Mouse (Mus musculus) T-cell, adult 2 months (primary cell): ENCODE measurements around the gene Zbtb21.
"Not testable (repeated sequence)": the region's sequence is repeated elsewhere in the genome, so short reads cannot be mapped to it uniquely, and the experiment has no call there.

Experiments
- DNase-seq: peaks from one replicate; pipeline ENCODE4 v3.0.0; 2022; ENCODE audit warnings: low spot score

Zbtb21 gene

GRCm38 (mm10) chr16:97962151-97962948 is at the start of gene Zbtb21, which contains the start of gene C2cd2:
Gene Zbtb21, minus strand, starts transcription at chr16:97962622.
Gene C2cd2, minus strand, starts transcription at chr16:97962598.
- peak; percentile 94 for DNase-seq

DNA sequence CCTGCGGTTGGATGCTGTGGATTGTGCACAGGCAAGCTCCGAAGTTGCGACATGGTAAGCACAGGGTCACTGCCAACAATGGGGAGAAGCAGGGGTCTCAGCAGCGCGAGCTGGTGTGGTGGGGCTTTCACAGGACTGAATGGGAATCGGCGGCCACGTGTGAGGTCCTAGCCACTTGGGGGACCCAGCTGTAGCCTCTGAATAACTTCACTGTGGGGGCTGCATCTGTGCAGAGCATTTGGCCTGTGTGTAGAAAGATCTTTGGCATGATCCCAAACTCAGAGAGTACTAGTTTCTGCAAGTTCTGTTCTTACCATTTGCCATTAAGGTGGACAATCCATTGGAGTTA is 34.9 kb upstream of the Zbtb21 start:
- not testable (repeated sequence) for DNase-seq

DNA sequence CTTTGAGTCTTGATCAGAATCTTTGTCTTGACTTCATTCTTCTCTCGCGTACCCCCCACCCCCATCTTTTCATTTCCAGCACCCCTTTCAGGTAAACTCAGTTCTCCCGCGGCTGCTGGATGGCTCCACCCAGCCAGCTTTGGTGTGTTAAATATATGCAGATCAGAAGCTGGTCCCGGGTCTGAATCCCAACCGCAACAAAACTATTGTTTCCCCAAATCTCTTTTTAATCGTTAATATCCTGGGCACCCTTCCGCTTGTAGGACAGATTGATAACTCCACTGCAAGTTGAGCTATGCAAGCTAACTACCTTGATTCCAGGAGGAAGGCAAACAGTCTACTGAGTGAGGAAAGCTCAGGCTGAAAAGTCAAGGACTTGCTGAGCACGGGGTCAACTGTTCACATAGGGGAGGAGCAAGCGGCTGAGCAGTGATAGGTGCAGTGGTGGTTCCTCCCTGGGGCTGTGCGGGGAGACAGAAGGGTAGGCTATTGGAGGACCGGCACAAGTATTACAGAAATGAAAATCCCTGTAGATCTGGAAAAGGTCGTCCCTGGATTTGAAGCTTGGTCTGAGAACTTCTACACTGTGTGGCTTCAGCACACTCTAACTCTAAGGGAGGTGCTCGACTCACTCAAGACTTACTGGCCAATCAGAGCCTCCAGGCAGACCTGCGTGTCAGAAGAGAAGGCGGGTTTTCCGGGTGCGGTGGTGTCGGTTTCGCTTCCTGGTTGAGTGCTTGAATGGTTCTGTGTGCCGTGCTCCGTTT is 34.4 kb upstream of the Zbtb21 start, which contains the start of gene B230307C23Rik:
TSS of gene B230307C23Rik (plus strand) at position 700 of the 767 bp plus-strand sequence.
- peak; percentile 89 for DNase-seq

DNA sequence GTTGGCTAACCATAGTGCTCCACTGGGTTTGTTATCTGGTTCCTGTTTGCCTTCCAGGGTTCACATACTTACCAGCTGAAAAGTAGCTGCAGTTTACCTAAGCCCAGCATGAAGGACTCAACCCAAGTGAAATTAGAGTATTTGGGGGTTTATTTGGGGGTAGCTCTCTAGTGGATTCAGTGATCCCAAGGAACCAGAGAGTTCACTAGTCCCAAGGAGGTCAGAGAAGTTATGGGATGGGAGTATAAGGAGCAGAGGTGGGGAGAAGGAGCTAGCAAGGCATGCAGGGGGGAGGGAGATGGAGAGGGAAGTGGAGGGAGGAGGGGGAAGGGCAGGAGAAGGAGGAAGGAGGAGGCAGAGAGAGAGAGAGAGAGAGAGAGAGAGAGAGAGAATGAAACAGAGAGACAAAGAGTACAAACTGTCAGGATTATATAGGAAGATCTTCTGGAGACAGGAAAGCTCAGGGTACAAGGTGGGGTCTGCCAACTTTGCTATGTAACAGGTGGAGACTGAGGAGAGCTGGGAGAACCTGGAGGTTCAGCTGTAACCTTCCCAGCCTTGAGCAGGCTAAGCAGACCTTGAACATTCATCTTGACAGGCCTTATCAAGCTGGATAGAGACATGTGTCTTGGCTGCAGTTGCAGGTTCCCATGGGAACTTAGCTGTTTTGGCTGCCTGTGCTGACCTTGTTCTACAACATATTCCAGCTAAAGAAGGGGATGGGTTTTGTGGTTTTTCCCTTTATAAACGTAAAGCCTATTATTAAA is 33.6 kb upstream of the Zbtb21 start:
- no peak for DNase-seq

DNA sequence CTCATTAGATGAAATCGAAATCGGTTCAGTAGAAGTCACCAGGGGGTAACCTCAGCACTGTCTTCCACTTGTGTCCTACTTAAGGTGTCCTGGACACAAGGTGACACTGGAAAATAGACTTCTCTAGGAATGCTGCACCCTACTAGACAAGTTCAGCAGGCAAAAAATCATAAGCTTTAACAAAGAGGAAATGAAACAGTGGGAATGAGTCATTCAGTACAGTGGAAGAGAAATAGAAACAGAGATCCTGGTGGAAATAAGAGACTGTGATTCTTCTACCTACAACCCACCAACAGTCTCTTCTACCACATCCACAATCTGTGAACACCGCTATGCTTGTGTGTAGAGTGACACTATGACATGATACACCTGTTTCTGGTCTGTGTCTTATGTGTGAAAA is 30.1 kb upstream of the Zbtb21 start:
- DNase-seq: not testable (repeated sequence)

DNA sequence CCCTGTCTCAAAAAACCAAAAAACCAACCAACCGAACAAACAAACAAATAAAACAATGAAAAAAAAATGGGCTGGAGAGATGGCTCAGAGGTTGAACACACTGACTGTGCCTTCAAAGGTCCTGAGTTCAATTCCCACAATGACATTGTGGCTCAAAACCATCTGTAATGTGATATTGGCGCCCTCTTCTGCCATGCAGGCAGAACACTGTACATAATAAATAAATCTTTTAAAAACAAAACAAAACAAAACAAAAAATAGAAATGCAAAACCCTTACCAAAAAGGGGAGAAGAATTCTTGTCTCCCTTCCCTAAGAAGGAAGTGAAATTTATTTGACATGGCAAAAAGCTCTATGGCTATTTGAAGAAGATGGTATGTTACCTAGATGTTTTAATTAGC is 29.1 kb upstream of the Zbtb21 start:
- no peak for DNase-seq

GRCm38 (mm10) chr16:97984589-97984988 is 22.2 kb upstream of the Zbtb21 start:
- no peak for DNase-seq

- DNase-seq: no peak
Observed at GRCm38 (mm10) chr16:97981362-97981761, 18.9 kb upstream of the Zbtb21 start.

DNA sequence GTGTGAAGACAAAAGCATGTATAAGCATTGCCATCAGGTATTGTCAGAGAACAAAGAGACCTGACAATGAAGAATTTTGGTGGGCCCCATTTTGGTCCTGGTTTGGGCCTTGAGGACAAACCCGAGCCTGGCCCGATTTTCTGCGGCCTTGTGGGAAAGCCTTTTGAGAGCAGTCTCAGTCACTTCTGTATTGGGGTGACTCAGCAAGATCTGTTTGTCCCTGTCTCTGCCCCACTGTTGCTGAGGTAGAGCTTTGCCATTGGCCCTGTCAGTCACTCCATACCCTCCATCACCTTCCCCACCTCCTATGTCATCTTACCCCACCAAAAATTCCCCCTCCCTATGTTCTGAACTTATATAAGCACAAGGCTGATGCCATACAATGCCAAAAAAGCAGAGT is 15.3 kb upstream of the Zbtb21 start:
- DNase-seq: no peak

DNA sequence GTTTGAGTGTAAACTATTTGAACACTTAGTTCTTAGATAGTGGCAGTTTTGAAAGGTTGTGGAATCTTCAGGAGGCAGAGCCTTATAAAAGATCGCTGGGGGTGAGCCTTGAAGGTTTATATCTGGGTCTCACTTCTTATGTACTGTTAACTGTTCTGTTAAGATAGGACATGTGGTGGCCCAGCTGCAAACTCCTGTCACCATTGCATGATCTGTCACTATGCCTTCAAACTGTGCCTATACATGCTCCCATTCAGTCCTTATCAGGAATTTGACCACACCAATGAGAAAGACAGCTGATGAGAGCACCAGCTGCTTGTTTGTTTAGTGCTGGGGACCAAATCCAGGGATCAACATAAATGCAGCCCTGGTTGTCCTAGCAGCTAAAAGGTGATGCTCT is 14.9 kb upstream of the Zbtb21 start:
- DNase-seq: no peak

DNA sequence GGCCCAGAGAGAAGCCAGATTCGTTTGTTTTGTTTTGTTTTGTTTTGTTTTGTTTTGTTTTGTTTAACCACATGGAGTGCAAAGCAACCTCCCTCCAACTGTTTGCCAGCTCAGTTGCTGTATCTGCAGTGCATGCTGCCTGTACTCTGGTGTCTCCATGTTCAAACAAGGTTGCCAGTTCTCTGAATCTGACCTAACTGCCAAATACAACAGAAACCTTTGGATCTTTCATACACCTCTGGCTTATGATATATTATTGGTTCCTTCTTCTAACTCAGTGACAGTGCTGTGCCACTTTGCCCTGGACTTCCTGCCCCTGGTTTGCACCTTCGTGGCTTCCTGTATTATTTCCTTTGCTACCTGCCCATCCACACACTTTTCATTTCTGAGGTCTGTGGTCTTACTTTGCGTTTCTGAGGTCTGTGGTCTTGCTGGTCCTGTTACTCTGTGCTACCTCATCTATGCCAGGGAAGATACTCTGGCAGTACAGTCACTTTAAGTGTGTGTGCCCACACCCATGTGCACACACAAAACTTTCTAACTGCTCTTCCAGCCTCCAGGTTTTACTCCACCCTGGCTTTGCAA is 1.6 kb upstream of the Zbtb21 start:
- DNase-seq: peak; percentile 64

DNA sequence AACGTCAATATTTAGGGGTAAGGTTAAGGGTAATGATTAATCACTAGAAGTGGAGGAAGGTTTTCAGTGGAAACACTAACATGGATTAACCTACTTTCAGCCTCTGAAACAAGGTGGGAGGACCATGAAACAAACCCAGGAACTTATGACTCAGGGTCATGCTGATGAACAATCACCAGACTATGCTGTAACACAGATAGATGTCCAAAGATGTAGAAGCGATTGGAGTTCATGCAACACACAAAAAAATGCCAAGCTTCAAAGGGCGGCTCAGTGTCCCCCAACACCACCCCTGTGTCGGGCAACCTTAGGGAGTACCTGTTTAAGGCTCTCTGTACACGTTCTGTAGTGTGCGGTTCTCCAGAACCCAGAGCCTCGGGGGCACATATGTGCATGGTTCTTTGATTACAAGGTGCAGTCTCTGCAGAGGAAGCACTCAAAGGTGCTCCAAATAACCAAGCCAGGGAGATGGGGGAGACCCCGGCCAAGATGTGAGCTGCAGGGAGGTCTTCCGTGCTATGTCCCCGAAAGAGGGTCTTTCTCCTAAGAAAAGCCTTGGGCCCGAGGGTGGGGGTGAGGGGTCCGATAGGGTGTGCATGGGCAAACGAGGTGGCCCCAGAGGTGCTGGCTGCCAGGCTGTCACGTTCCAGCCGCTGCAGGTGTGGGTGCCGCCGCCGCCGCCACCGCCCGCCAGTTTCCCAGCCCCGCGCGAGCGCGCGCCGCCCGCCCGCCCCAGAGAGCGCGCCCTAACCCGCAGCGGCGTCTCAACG is 856 bp downstream of the Zbtb21 start:
- DNase-seq: no peak

DNA sequence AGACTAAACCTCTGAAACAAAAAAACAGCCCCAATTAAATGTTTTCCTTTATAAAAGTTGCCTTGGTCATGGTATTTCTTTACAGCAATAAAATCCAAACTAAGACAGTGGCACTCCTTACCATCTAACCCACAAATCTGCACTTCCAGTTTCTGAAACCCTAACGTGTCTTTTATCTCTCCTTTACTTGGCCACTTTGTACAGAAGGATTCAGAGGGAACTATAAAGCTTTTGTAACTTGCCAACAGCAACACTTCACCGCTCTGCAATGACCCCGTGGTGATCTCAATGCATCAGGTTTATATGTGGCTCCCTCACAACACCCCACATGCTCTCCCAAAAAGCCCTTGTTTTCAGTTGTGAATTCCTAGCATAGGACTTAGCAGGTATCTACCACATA is 2.1 kb downstream of the Zbtb21 start:
- no peak for DNase-seq

GRCm38 (mm10) chr16:97958401-97958973 is 3.9 kb downstream of the Zbtb21 start:
- no peak for DNase-seq

- no peak for DNase-seq
Observed at GRCm38 (mm10) chr16:97957626-97958025, 4.8 kb downstream of the Zbtb21 start.

GRCm38 (mm10) chr16:97956011-97956410 is 6.4 kb downstream of the Zbtb21 start:
- no peak for DNase-seq

GRCm38 (mm10) chr16:97953300-97953699 is 9.1 kb downstream of the Zbtb21 start:
- no peak for DNase-seq

GRCm38 (mm10) chr16:97952801-97953200 is 9.6 kb downstream of the Zbtb21 start:
- no peak for DNase-seq

DNA sequence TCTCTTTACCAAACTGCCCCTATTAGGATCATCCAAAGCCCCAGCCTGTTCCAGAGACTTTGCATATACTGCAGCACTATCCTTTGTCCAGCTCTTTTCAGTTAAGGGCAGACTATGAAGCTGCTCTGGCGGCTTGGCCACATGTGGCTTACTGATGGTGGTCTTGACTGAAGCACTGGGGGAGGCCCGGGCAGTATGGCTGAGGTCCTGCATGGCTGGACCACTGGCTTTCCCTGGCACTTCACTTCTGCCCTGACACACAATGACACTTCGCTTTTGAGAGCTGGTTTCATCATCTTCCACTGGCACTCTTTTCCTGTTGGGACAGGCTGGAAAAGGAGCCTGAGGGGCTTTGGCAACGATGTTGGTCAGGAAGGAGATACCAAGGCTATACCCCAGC is 10.1 kb downstream of the Zbtb21 start:
- DNase-seq: no peak

DNA sequence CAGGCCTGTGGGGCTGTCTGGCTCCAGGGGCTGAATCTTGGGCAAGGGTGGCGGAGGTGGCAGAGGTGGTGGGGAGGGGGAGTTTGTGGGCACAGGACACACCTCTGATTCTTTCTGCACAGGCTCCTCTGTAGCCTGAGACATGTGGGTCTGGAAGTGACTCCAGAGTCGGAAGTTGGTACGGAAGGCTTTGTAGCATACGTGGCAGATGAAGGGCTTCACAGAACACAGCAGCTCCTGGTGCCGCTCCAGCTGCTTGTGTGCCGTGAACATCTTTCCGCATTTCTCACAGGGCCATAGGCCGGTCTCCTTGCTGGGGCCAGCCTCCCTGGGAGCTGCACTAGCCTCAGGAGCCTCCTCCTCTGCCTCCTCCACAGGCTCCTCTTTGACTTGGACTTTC is 12.4 kb downstream of the Zbtb21 start:
- no peak for DNase-seq

- peak; percentile 39 for DNase-seq
Observed at GRCm38 (mm10) chr16:97948836-97949235, 13.6 kb downstream of the Zbtb21 start.
